Mouse (Mus musculus) adrenal gland, postnatal 36 days (tissue): ENCODE results near the gene Mplkip. TPM values are rescaled to one million over a fixed set of nuclear protein-coding genes. Genes with fewer than 3 reads are reported as not detected.

Source experiments
- microRNA-seq: library from miRNA; unstranded; fragments of <30 nt; microRNA quantifications from one replicate; pipeline ENCODE4 v1.2.0, GENCODE M21; 2021
- total RNA-seq, 2 experiments: library from RNA; stranded (reverse); gene quantifications; 2 replicates each; pipeline ENCODE4 v1.2.3; 2021

Mplkip gene
- total RNA-seq, 2 experiments from 2014 or later, result 20.7 to 26.3 TPM

Small RNA genes lying within 50 kb of the gene (microRNA-seq; reads per million reads assigned to microRNA genes)
- gene Mir466i, result not detected

Other genes starting within 250 kb of the Mplkip start
- gene Sugct, start 361 bp downstream of the Mplkip start, total RNA-seq, result 10 to 100 TPM in 1 of 2 experiments, 1 to 10 TPM in 1; 4.3 to 11.0 TPM
- 10 to 100 TPM; 48.3 to 55.1 TPM for gene Cdk13, start 109.9 kb downstream of the Mplkip start, total RNA-seq
- gene Rala, start 249.0 kb downstream of the Mplkip start, total RNA-seq, result 10 to 100 TPM; 62.1 to 62.7 TPM